Comparison of ENCODE assay signal across 8 mouse cellular contexts in genomic region chr5:30622177-30622840, GRCm38 (mm10). TPM values are rescaled to one million over a fixed set of nuclear protein-coding genes. Genes with fewer than 3 reads are reported as not detected.
DNase-seq lines count a peak whose midpoint lies in the region; ATAC-seq and TF ChIP-seq lines count a peak whose summit lies in the region.

No protein-coding gene starts in this region.

- no peak overlapping the region for H3K27ac ChIP-seq in ES-Bruce4 (ENCODE audit: insufficient read depth, low read length)
- no peak overlapping the region for H3K27ac ChIP-seq in forebrain, embryonic 11.5 days (ENCODE audit: low read depth, low read length)

- no peaks in the 10 kb centered on the region for H3K9me3 ChIP-seq in ES-Bruce4 (replicated peaks; ENCODE audit: control insufficient read depth, insufficient read depth, low read length, poor library complexity, severe bottlenecking)
- no peaks in the 10 kb centered on the region for H3K9me3 ChIP-seq in forebrain, embryonic 11.5 days (ENCODE audit: control insufficient read depth, low read length)

- peak overlapping the region; percentile 79 for H3K4me2 ChIP-seq in forebrain, embryonic 11.5 days (ENCODE audit: low read depth, low read length, severe bottlenecking)

- no peaks in the 10 kb centered on the region; the same call in 1 of the 2 replicates for H3K27me3 ChIP-seq in ES-Bruce4 (ENCODE audit: control insufficient read depth, insufficient read depth, low read length, poor library complexity, severe bottlenecking)
- peaks cover 22% of the 10 kb centered on the region for H3K27me3 ChIP-seq in forebrain, embryonic 11.5 days (ENCODE audit: control insufficient read depth, insufficient read depth, low read length)

- H3K36me3 ChIP-seq in ES-Bruce4 (ENCODE audit: control insufficient read depth, insufficient read depth, low read length, poor library complexity, severe bottlenecking), result no peaks in the 10 kb centered on the region
- H3K36me3 ChIP-seq in forebrain, embryonic 11.5 days (ENCODE audit: control insufficient read depth, insufficient read depth, low read length), result no peaks in the 10 kb centered on the region

- no peak for TF ChIP-seq POLR2A in ES-Bruce4 (IDR thresholded peaks at IDR 0.05; ENCODE audit: insufficient read depth, low read length)

- TF ChIP-seq EP300 in ES-Bruce4 (IDR thresholded peaks at IDR 0.05; ENCODE audit: insufficient read depth, low read depth, low read length), result no peak

- peak; percentile 13 for DNase-seq in gastrocnemius, postnatal 10 days
- DNase-seq in gastrocnemius, postnatal 36 days, result no peak
- peak; percentile 74 for DNase-seq in forebrain, embryonic 11.5 days (ENCODE audit: low spot score)
- DNase-seq in kidney, postnatal 4 days, result peak; percentile 53 to 66
- peak; percentile 29 to 71 for DNase-seq in spleen, postnatal 4 days (ENCODE audit: low spot score in 2 of 2)
- DNase-seq in ovary, adult 18-20 months (ENCODE audit: low spot score), result no peak

- peak; percentile 56 for ATAC-seq in forebrain, embryonic 11.5 days (replicated peaks; ENCODE audit: low FRiP score)
- peak; percentile 56 for ATAC-seq in megakaryocyte progenitor cell, adult 5-6 weeks (replicated peaks; ENCODE audit: poor library complexity)

- no peak for TF ChIP-seq CTCF in ES-Bruce4 (IDR thresholded peaks at IDR 0.05; ENCODE audit: low read depth, low read length)

- intact Hi-C loops in gastrocnemius, postnatal 36 days (cut with DNase I), result no loop called here

- 2% methylated on average over 69 of the region's 69 CpGs for whole genome bisulfite sequencing in forebrain, embryonic 11.5 days

- H3K9ac ChIP-seq in ES-Bruce4 (ENCODE audit: low read depth, poor library complexity, severe bottlenecking), result no peak overlapping the region
- H3K9ac ChIP-seq in forebrain, embryonic 11.5 days (ENCODE audit: low read length), result peak overlapping the region; percentile 43

- no peaks in the 10 kb centered on the region for H3K4me1 ChIP-seq in ES-Bruce4 (ENCODE audit: control insufficient read depth, insufficient read depth, low read length)
- peaks cover 5% of the 10 kb centered on the region for H3K4me1 ChIP-seq in forebrain, embryonic 11.5 days (replicated peaks; ENCODE audit: control insufficient read depth, insufficient read depth, low read length)

- peak overlapping the region; percentile 11 for H3K4me3 ChIP-seq in ES-Bruce4 (ENCODE audit: low read depth, low read length)
- H3K4me3 ChIP-seq in forebrain, embryonic 11.5 days (ENCODE audit: low read depth, low read length), result peak overlapping the region; percentile 38

RNA-seq across cellular contexts. Expression of gene Slc35f6, which starts 25.4 kb away (rescaled TPM):
- total RNA-seq in gastrocnemius, postnatal 10 days (2021), result 10 to 100 TPM; 13.3 to 15.4 TPM
- total RNA-seq in gastrocnemius, postnatal 36 days (2021), result 10 to 100 TPM; 11.3 to 12.6 TPM
- 14.3 and 17.6 TPM in 2 replicates for polyA plus RNA-seq in ES-Bruce4 (2011; ENCODE audit: insufficient read depth, insufficient read length, low read depth, missing spikeins)
- polyA plus RNA-seq in forebrain, embryonic 11.5 days (2014; fragmentation: Nextera tagmentation; extraction: Ambion mirVana), result 24.1 and 28.3 TPM in 2 replicates
- total RNA-seq in megakaryocyte progenitor cell, adult 5-6 weeks (2015), result 5.6 and 6.2 TPM in 2 replicates
- total RNA-seq in megakaryocyte progenitor cell, adult 5-6 weeks (2017), result 5.2 and 7.0 TPM in 2 replicates

RNA-seq across cellular contexts. Expression of gene Kcnk3, which starts 34.3 kb away (rescaled TPM):
- 1 to 10 TPM; 1.2 to 1.8 TPM for total RNA-seq in gastrocnemius, postnatal 10 days (2021)
- under 1 TPM; 0.44 to 0.46 TPM for total RNA-seq in gastrocnemius, postnatal 36 days (2021)
- not detected in 2 replicates for polyA plus RNA-seq in ES-Bruce4 (2011; ENCODE audit: insufficient read depth, insufficient read length, low read depth, missing spikeins)
- 0.20 and 0.24 TPM in 2 replicates for polyA plus RNA-seq in forebrain, embryonic 11.5 days (2014; fragmentation: Nextera tagmentation; extraction: Ambion mirVana)
- total RNA-seq in megakaryocyte progenitor cell, adult 5-6 weeks (2015), result not detected in 2 replicates
- not detected in 2 replicates for total RNA-seq in megakaryocyte progenitor cell, adult 5-6 weeks (2017)

RNA-seq across cellular contexts. Expression of gene Cenpa, which starts 44.3 kb away (rescaled TPM):
- total RNA-seq in gastrocnemius, postnatal 10 days (2021), result 10 to 100 TPM; 16.7 to 17.2 TPM
- 1 to 10 TPM; 3.2 to 3.8 TPM for total RNA-seq in gastrocnemius, postnatal 36 days (2021)
- polyA plus RNA-seq in ES-Bruce4 (2011; ENCODE audit: insufficient read depth, insufficient read length, low read depth, missing spikeins), result 257 and 258 TPM in 2 replicates
- 439 and 447 TPM in 2 replicates for polyA plus RNA-seq in forebrain, embryonic 11.5 days (2014; fragmentation: Nextera tagmentation; extraction: Ambion mirVana)
- 152 and 180 TPM in 2 replicates for total RNA-seq in megakaryocyte progenitor cell, adult 5-6 weeks (2015)
- total RNA-seq in megakaryocyte progenitor cell, adult 5-6 weeks (2017), result 80.7 and 103 TPM in 2 replicates

Comparison
In these comparisons a context has a peak if more than half of its experiments do, and no peak if none do; other contexts are left out.
1. DNase-seq: peak in gastrocnemius, postnatal 10 days (single experiment), forebrain, embryonic 11.5 days (single experiment), kidney, postnatal 4 days (2 of 2) and spleen, postnatal 4 days (2 of 2); none in gastrocnemius, postnatal 36 days (0 of 2) and ovary, adult 18-20 months (single experiment).
2. RNA of gene Cenpa, which starts 44.3 kb away (total RNA-seq): 80.7 to 180 TPM in megakaryocyte progenitor cell, adult 5-6 weeks; 16.7 to 17.2 TPM in gastrocnemius, postnatal 10 days and 3.2 to 3.8 TPM in gastrocnemius, postnatal 36 days; every median in the first group is over 4 times any median in the second.